Mouse (Mus musculus) testis, adult 2 months (tissue): ENCODE measurements around the gene B4galnt4.

ENCODE experiments used
- CTCF ChIP-seq: fragments of 200-500 bp; IDR thresholded peaks from 2 replicates; pipeline ENCODE4 v1.5.1; 2012; ENCODE audit warnings: low read depth, mild to moderate bottlenecking, inconsistent platforms, low read length, moderate library complexity; ENCODE audit not compliant: control insufficient read depth, insufficient read depth, insufficient replicate concordance
- POLR2A ChIP-seq: fragments of 200-500 bp; IDR thresholded peaks from 2 replicates; pipeline ENCODE4 v1.6.1; 2012; ENCODE audit warnings: low read depth, mild to moderate bottlenecking, inconsistent platforms, low read length, moderate library complexity; ENCODE audit not compliant: control insufficient read depth

DNA sequence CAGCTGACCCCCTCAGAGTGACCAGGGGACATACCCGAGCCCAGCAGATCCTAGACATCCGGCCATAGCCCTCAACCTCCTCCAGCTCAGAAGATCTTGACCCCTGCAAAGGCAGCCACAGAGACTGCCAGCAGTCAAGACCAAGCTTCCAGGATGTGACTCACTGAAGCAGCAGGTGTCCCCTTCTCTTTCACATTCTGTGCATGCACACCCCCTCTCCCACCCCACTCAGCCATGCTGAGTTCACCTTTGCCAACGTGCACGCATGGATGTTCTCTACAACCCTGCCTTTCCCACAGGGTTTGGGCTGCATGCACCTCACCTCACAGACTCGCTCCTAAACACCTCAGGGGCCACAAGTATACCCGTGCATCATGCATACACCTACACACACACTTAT, 35.1 kb downstream of the B4galnt4 start:
- TF ChIP-seq POLR2A, result no peak
- no peak for TF ChIP-seq CTCF
